ENCODE assay signal across 8 mouse cellular contexts in the genomic region with DNA sequence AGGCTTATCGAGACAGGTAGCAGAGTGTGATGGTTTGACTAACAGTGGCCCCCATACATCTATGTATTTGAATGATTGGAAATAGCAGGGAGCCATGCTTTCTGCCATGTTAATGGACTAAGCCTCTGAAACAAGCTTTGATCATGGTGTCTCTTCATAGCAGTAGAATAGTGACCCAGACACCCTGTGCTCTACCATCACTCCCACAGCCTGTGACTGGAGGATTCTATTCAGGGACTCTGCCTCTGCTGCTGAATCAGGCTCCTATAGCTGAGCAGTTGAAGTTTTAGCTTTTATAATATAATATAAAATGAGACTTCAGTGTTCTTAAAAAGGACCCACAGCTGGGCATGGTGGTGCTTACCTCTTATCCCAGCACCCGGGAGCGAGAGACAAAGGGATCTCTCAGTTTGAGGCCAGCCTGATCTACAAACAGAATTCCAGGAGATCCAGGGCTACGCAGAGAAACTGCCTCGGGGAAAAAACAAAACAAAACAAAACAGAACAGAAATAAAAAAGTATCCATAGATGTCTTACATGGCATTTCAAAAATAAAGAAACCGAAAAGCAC. TPM values are rescaled to one million over a fixed set of nuclear protein-coding genes. Genes with fewer than 3 reads are reported as not detected.
A peak's percentile ranks its signal among the peaks of the same experiment; 100 is the strongest.
DNase-seq lines count a peak whose midpoint lies in the region; ATAC-seq and TF ChIP-seq lines count a peak whose summit lies in the region.

No protein-coding gene starts in this region.

- H3K27me3 ChIP-seq in cerebellum, adult 2 months (ENCODE audit: control insufficient read depth, insufficient read depth, low read length) = no peaks in the 10 kb centered on the region
- no peaks in the 10 kb centered on the region for H3K27me3 ChIP-seq in neural tube, embryonic 11.5 days (ENCODE audit: control insufficient read depth, insufficient read depth, low read length)
- no peaks in the 10 kb centered on the region for H3K27me3 ChIP-seq in intestine, postnatal 0 days (replicated peaks; ENCODE audit: control insufficient read depth, insufficient read depth, low read length)

- WGBS in cerebellum, adult 2 months = 16% methylated on average over 6 of the region's 6 CpGs
- WGBS in neural tube, embryonic 11.5 days = 18% methylated on average over 6 of the region's 6 CpGs
- 18% methylated on average over 6 of the region's 6 CpGs for WGBS in intestine, postnatal 0 days
- 15% methylated on average over 6 of the region's 6 CpGs for WGBS in olfactory bulb, adult 2 months

- H3K27ac ChIP-seq in cerebellum, adult 2 months (ENCODE audit: insufficient read depth, low read length) = no peak overlapping the region
- H3K27ac ChIP-seq in neural tube, embryonic 11.5 days (ENCODE audit: low read depth, low read length) = no peak overlapping the region
- no peak overlapping the region for H3K27ac ChIP-seq in intestine, postnatal 0 days (ENCODE audit: low read depth, low read length)
- no peak overlapping the region for H3K27ac ChIP-seq in olfactory bulb, adult 2 months (ENCODE audit: insufficient read depth, low read depth, low read length)

- DNase-seq in cerebellum, adult 2 months = no peak
- no peak for DNase-seq in cerebellum, adult 11-12 months
- DNase-seq in neural tube, embryonic 11.5 days (ENCODE audit: low spot score) = no peak
- no peak for DNase-seq in neural tube, embryonic 10.5 days (ENCODE audit: extremely low spot score, low spot score)
- no peak for DNase-seq in natural killer cell, adult 2 months (ENCODE audit: low spot score in 2 of 2)
- no peak for DNase-seq in thymus, postnatal 25 days

- no peaks in the 10 kb centered on the region for H3K9me3 ChIP-seq in neural tube, embryonic 11.5 days (ENCODE audit: control insufficient read depth, low read length)
- no peaks in the 10 kb centered on the region for H3K9me3 ChIP-seq in intestine, postnatal 0 days (ENCODE audit: control insufficient read depth)

- peaks cover 3% of the 10 kb centered on the region; the same call in 1 of the 2 replicates for H3K4me1 ChIP-seq in cerebellum, adult 2 months (ENCODE audit: control insufficient read depth, insufficient read depth, low read length)
- H3K4me1 ChIP-seq in neural tube, embryonic 11.5 days (ENCODE audit: control insufficient read depth, insufficient read depth, low read length) = no peaks in the 10 kb centered on the region; the same call in 1 of the 2 replicates
- H3K4me1 ChIP-seq in intestine, postnatal 0 days (replicated peaks; ENCODE audit: control insufficient read depth, insufficient read depth, low read length) = 0 out of 2 replicates have a peak, but pooled peaks cover 5% of the 10 kb centered on the region
- peaks cover 5% of the 10 kb centered on the region; the same call in 1 of the 2 replicates for H3K4me1 ChIP-seq in olfactory bulb, adult 2 months (ENCODE audit: control insufficient read depth, insufficient read depth, low read length)

- no peak for TF ChIP-seq POLR2A in cerebellum, adult 2 months (IDR thresholded peaks at IDR 0.05; ENCODE audit: borderline replicate concordance, insufficient read depth, low read length)
- TF ChIP-seq POLR2A in olfactory bulb, adult 2 months (IDR thresholded peaks at IDR 0.05; ENCODE audit: insufficient read depth, low read depth, low read length) = no peak

- H3K9ac ChIP-seq in neural tube, embryonic 11.5 days (ENCODE audit: low read length) = peak overlapping the region; percentile 30
- peak overlapping the region; percentile 69; the same call in 1 of the 2 replicates for H3K9ac ChIP-seq in intestine, postnatal 0 days (ENCODE audit: low read depth, low read length)

- H3K36me3 ChIP-seq in neural tube, embryonic 11.5 days (ENCODE audit: control insufficient read depth, insufficient read depth, low read length) = peaks cover 4% of the 10 kb centered on the region
- H3K36me3 ChIP-seq in intestine, postnatal 0 days (ENCODE audit: control insufficient read depth, insufficient read depth) = peaks cover 13% of the 10 kb centered on the region; the same call in 1 of the 2 replicates

- ATAC-seq in neural tube, embryonic 11.5 days (ENCODE audit: insufficient read depth, low FRiP score, low TSS enrichment) = peak; percentile 51
- peak; percentile 2; the same call in 1 of the 2 replicates for ATAC-seq in intestine, postnatal 0 days

- no peak for TF ChIP-seq CTCF in cerebellum, adult 2 months (IDR thresholded peaks at IDR 0.05; ENCODE audit: borderline replicate concordance, insufficient read depth, low read depth, low read length)
- TF ChIP-seq CTCF in intestine, postnatal 0 days (IDR thresholded peaks at IDR 0.05; ENCODE audit: low read depth) = no peak
- no peak for TF ChIP-seq CTCF in olfactory bulb, adult 2 months (IDR thresholded peaks at IDR 0.05; ENCODE audit: insufficient read depth, low read depth, low read length)

- peak overlapping the region; percentile 92 for H3K4me3 ChIP-seq in cerebellum, adult 2 months (replicated peaks; ENCODE audit: insufficient read depth, low read depth, low read length)
- peak overlapping the region; percentile 60 for H3K4me3 ChIP-seq in neural tube, embryonic 11.5 days (ENCODE audit: low read depth, low read length)
- H3K4me3 ChIP-seq in intestine, postnatal 0 days (ENCODE audit: low read depth, low read length) = peak overlapping the region; percentile 66
- H3K4me3 ChIP-seq in olfactory bulb, adult 2 months (ENCODE audit: insufficient read depth, low read depth, low read length) = peak overlapping the region; percentile 33

- peak overlapping the region; percentile 55 for H3K4me2 ChIP-seq in neural tube, embryonic 11.5 days (ENCODE audit: low read depth)
- H3K4me2 ChIP-seq in intestine, postnatal 0 days (replicated peaks; ENCODE audit: low read depth) = peak overlapping the region; percentile 78

RNA-seq across cellular contexts. Expression of a gene that starts 0.5 kb away (rescaled TPM):
- 20.2 and 21.4 TPM in 2 replicates for polyA plus RNA-seq in cerebellum, adult 2 months (2012; rRNA removed)
- polyA plus RNA-seq in neural tube, embryonic 11.5 days (2014; fragmentation: Nextera tagmentation; extraction: Ambion mirVana) = 16.9 and 20.8 TPM in 2 replicates
- 7.9 and 8.0 TPM in 2 replicates for polyA plus RNA-seq in intestine, postnatal 0 days (2015; fragmentation: Nextera tagmentation; extraction: Ambion mirVana)
- polyA plus RNA-seq in olfactory bulb, adult 2 months (2012; ENCODE audit: insufficient read depth, insufficient read length, low replicate concordance, missing spikeins) = not detected in 2 replicates

RNA-seq across cellular contexts. Expression of a gene that starts 21.4 kb away (rescaled TPM):
- 7.7 and 8.1 TPM in 2 replicates for polyA plus RNA-seq in cerebellum, adult 2 months (2012; rRNA removed)
- polyA plus RNA-seq in neural tube, embryonic 11.5 days (2014; fragmentation: Nextera tagmentation; extraction: Ambion mirVana) = 3.6 and 4.4 TPM in 2 replicates
- polyA plus RNA-seq in intestine, postnatal 0 days (2015; fragmentation: Nextera tagmentation; extraction: Ambion mirVana) = 2.0 and 2.2 TPM in 2 replicates
- not detected in 2 replicates for polyA plus RNA-seq in olfactory bulb, adult 2 months (2012; ENCODE audit: insufficient read depth, insufficient read length, low replicate concordance, missing spikeins)

RNA-seq across cellular contexts. Expression of a gene that starts 41.4 kb away (rescaled TPM):
- polyA plus RNA-seq in cerebellum, adult 2 months (2012; rRNA removed) = 2.2 and 3.0 TPM in 2 replicates
- polyA plus RNA-seq in neural tube, embryonic 11.5 days (2014; fragmentation: Nextera tagmentation; extraction: Ambion mirVana) = 3.8 and 4.3 TPM in 2 replicates
- 0.37 and 0.72 TPM in 2 replicates for polyA plus RNA-seq in intestine, postnatal 0 days (2015; fragmentation: Nextera tagmentation; extraction: Ambion mirVana)
- not detected in 2 replicates for polyA plus RNA-seq in olfactory bulb, adult 2 months (2012; ENCODE audit: insufficient read depth, insufficient read length, low replicate concordance, missing spikeins)

RNA-seq across cellular contexts. Expression of a gene that starts 51.8 kb away (rescaled TPM):
- polyA plus RNA-seq in cerebellum, adult 2 months (2012; rRNA removed) = 35.3 and 36.3 TPM in 2 replicates
- 31.9 and 37.7 TPM in 2 replicates for polyA plus RNA-seq in neural tube, embryonic 11.5 days (2014; fragmentation: Nextera tagmentation; extraction: Ambion mirVana)
- 5.2 and 6.5 TPM in 2 replicates for polyA plus RNA-seq in intestine, postnatal 0 days (2015; fragmentation: Nextera tagmentation; extraction: Ambion mirVana)
- not detected in 2 replicates for polyA plus RNA-seq in olfactory bulb, adult 2 months (2012; ENCODE audit: insufficient read depth, insufficient read length, low replicate concordance, missing spikeins)

Comparison
In these comparisons a context has a peak if more than half of its experiments do, and no peak if none do; other contexts are left out.
1. H3K4me3 ChIP-seq: peak in every context shown above with its lines; median percentile 92 in cerebellum, adult 2 months; 66 in intestine, postnatal 0 days; 60 in neural tube, embryonic 11.5 days; 33 in olfactory bulb, adult 2 months.